Mouse (Mus musculus) CD4-positive helper T cell, adult 2 months (primary cell): ENCODE data around the gene Arpc1a.
A peak's percentile ranks its signal among the peaks of the same experiment; 100 is the strongest.

ENCODE experiments used
- DNase-seq: peaks from one replicate; pipeline ENCODE4 v3.0.0-alpha.2; 2012; ENCODE audit warnings: low read depth, missing footprints, low spot score

The Arpc1a gene

DNA sequence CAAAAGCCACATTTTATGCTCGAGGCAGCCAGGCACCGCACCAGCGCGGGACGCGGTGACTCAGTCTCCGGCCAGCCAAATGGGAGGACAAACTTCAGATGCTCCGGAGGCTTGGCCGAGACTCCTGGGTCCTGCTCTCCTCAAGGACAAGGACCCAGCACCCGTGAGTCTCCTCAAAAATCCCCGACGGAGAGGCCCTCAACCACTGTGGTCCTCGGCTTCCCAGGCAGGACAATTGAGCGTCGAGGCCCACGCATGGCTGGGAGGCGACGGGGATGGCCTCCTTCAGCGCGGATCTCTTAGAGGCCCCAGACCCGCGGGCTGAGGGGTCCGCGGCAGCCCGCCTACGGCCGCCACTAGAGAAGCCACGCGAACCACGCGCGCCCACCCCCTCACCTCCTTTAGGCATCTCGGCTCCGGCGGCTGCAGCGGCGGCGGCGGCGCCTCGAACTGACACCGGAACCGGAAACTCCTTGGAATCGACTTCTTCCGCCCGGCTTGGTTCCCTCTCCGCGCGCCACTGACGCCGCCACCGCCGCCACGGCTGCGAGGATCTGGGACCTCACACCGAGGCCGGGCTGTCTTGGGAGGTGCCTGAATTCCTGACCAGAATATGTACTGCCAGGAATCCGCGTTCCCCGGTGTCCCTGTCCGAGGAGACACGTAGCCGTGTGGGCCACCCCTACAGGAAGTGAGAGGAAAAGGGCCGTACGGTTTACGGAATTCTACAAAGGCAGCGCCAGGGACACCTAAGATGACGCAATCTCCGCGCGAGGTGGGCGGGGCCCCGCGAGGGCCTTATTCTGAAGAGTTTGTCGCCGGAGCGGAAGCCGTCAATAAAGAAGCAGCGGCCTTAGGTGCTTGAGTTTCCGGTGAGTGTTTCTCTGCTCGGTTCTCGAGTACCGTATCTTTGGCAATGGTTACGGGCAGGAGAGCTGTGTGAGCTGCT, 56.2 kb downstream of the Arpc1a start, which contains the start of the genes Pdap1 and Bud31:
Gene Pdap1, minus strand, starts transcription at position 668 of the 949 bp plus-strand sequence.
Gene Bud31, plus strand, starts transcription at position 792 of the 949 bp plus-strand sequence.
- DNase-seq: peak; percentile 95

DNA sequence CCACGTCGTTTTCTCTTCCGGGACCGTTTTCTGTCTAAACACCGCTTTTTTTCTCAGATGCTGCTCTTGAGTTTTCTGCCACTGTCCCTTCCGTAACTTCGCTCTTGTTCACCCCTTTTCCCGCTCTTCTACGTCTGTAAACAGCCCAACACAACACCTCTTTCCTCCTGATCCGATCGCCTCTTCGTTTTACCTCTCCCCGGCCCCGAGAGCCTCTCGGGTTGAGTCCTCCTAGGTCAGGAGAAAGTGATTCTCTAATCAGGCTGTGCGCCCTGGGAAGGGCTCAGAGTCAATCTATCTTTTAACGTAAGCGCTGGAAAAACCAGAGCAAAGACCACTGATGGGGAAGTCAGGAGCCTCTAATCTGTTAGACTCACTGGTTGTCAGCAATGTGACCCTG, 57.0 kb downstream of the Arpc1a start:
- DNase-seq: no peak

DNA sequence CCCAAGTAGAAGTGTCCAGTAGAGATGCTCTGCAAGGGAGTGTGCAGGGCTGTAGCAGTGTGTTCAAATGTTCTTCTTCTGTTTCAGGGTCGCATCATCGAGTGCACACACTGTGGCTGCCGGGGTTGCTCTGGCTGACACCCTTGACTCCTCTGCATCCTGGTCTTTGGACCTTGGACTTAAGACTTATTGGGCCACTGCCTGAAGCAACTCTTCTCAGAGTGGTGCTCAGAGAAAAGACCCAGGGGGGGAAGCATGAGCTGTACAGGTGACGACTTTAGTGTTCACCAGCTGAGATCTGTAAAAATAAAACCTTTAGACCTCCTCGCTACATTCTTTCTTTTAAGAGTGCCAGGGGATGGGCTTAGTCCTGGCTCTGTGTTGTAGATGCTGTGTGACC, 64.1 kb downstream of the Arpc1a start:
- no peak for DNase-seq

DNA sequence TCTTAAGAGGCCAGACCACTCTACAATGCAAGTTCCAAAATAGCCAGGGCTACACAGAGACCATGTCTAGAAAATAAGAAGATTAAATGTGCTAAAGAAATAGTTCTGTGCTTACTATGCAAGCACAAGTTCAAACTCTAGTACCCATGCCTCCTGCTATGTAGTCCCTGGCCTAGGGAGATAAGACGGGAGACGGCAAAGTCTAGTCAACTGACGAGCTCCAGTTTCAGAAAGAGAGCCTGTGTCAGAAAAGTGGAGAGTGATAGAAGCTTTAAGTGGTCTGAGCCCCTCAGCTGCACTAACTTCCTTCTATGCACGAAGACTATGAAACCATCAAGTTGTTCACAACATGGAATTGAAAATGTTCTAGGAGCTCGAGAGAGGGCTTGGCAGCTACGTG, 65.7 kb downstream of the Arpc1a start:
- no peak for DNase-seq

DNA sequence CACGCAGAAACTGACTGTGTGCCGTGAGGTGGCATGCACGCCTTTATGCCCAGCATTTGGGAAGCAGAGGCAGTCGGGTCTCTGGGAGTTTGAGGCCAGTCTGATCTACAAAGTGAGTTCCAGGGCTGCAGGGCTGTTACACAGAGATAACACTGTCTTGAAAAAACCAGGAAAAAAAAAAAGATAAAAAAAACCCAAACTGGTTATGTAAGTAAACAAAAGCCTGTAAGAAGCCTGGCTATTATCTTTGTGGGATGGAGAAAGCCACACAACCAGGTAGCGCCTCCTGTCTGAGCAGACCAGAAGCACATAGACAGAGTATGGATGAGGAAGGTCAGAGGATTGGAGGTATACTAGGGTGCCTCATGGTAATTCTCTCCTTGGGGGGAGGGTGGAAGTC, 69.1 kb downstream of the Arpc1a start:
- DNase-seq: no peak
